ENCODE assay signal across 8 mouse cellular contexts in the genomic region with DNA sequence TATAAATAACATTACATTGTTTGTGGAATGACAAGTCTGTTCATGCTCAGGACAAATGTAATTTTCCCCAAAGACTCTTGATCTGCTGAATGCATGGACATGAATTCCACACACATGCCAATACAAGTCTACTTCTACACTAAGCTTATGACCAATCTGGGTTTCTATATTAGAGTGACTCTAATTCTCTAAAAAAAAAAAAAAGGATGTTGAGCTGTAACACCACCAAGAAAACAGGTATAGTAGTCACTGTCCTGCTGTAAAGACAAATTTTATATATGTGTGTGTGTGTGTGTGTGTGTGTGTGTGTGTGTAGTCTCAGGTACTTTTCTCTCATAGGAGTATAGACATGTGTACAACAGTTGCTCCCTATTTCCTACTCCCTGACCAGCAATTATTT. TPM values are rescaled to one million over a fixed set of nuclear protein-coding genes. Genes with fewer than 3 reads are reported as not detected.
DNase-seq lines count a peak whose midpoint lies in the region; ATAC-seq and TF ChIP-seq lines count a peak whose summit lies in the region.

No protein-coding gene starts in this region.

- no peak for ATAC-seq in lung, embryonic 16.5 days (ENCODE audit: low read depth)
- ATAC-seq in lung, postnatal 0 days = no peak
- ATAC-seq in hindbrain, embryonic 12.5 days (ENCODE audit: low FRiP score) = no peak
- no peak for ATAC-seq in liver, embryonic 16.5 days (ENCODE audit: low read depth)

- H3K27me3 ChIP-seq in lung, embryonic 16.5 days (ENCODE audit: control insufficient read depth, insufficient read depth, low read depth, low read length) = no peaks in the 10 kb centered on the region
- H3K27me3 ChIP-seq in lung, postnatal 0 days (replicated peaks; ENCODE audit: insufficient read depth, low read length) = no peaks in the 10 kb centered on the region
- H3K27me3 ChIP-seq in hindbrain, embryonic 12.5 days = no peaks in the 10 kb centered on the region
- no peaks in the 10 kb centered on the region for H3K27me3 ChIP-seq in liver, embryonic 16.5 days (ENCODE audit: control insufficient read depth, insufficient read depth, low read depth, low read length)

- H3K9me3 ChIP-seq in lung, embryonic 16.5 days (ENCODE audit: control insufficient read depth, low read length) = peaks cover 2% of the 10 kb centered on the region; the same call in 1 of the 2 replicates
- H3K9me3 ChIP-seq in lung, postnatal 0 days (ENCODE audit: low read length) = no peaks in the 10 kb centered on the region
- H3K9me3 ChIP-seq in hindbrain, embryonic 12.5 days (replicated peaks) = 0 out of 2 replicates have a peak, but pooled peaks cover 3% of the 10 kb centered on the region
- H3K9me3 ChIP-seq in liver, embryonic 16.5 days (replicated peaks; ENCODE audit: control insufficient read depth, low read length) = no peaks in the 10 kb centered on the region

- TF ChIP-seq EP300 in lung, postnatal 0 days (IDR thresholded peaks at IDR 0.05) = no peak

- H3K4me2 ChIP-seq in lung, embryonic 16.5 days (ENCODE audit: low read depth, low read length) = peak overlapping the region; percentile 72
- H3K4me2 ChIP-seq in lung, postnatal 0 days (replicated peaks; ENCODE audit: low read depth, low read length) = no peak overlapping the region
- peak overlapping the region; percentile 64 for H3K4me2 ChIP-seq in hindbrain, embryonic 12.5 days (replicated peaks)
- H3K4me2 ChIP-seq in liver, embryonic 16.5 days (ENCODE audit: low read depth, low read length) = peak overlapping the region; percentile 74

- TF ChIP-seq CTCF in lung, postnatal 0 days (IDR thresholded peaks at IDR 0.05) = no peak

- H3K4me1 ChIP-seq in lung, embryonic 16.5 days (replicated peaks; ENCODE audit: control insufficient read depth, insufficient read depth, low read length) = 0 out of 2 replicates have a peak, but pooled peaks cover 4% of the 10 kb centered on the region
- H3K4me1 ChIP-seq in lung, postnatal 0 days (ENCODE audit: insufficient read depth, low read depth, low read length) = no peaks in the 10 kb centered on the region
- peaks cover 15% of the 10 kb centered on the region; the same call in 1 of the 2 replicates for H3K4me1 ChIP-seq in hindbrain, embryonic 12.5 days
- peaks cover 16% of the 10 kb centered on the region for H3K4me1 ChIP-seq in liver, embryonic 16.5 days (ENCODE audit: control insufficient read depth, low read depth, low read length)

- H3K9ac ChIP-seq in lung, embryonic 16.5 days (ENCODE audit: low read length) = peak overlapping the region; percentile 94
- no peak overlapping the region for H3K9ac ChIP-seq in lung, postnatal 0 days (replicated peaks; ENCODE audit: low read depth)
- H3K9ac ChIP-seq in hindbrain, embryonic 12.5 days = no peak overlapping the region
- peak overlapping the region; percentile 97 for H3K9ac ChIP-seq in liver, embryonic 16.5 days (ENCODE audit: low read depth, low read length)

- H3K27ac ChIP-seq in lung, embryonic 16.5 days (ENCODE audit: low read length) = no peak overlapping the region
- no peak overlapping the region for H3K27ac ChIP-seq in lung, postnatal 0 days (ENCODE audit: low read length)
- no peak overlapping the region for H3K27ac ChIP-seq in hindbrain, embryonic 12.5 days
- no peak overlapping the region for H3K27ac ChIP-seq in liver, embryonic 16.5 days (ENCODE audit: low read length)

- H3K36me3 ChIP-seq in lung, embryonic 16.5 days (ENCODE audit: control insufficient read depth, insufficient read depth, low read length) = peaks cover 13% of the 10 kb centered on the region
- H3K36me3 ChIP-seq in lung, postnatal 0 days (ENCODE audit: insufficient read depth, low read length) = no peaks in the 10 kb centered on the region
- H3K36me3 ChIP-seq in hindbrain, embryonic 12.5 days = peaks cover 19% of the 10 kb centered on the region
- H3K36me3 ChIP-seq in liver, embryonic 16.5 days (ENCODE audit: control insufficient read depth, insufficient read depth) = peaks cover 24% of the 10 kb centered on the region

- H3K4me3 ChIP-seq in lung, embryonic 16.5 days (ENCODE audit: low read length) = peak overlapping the region; percentile 91
- no peak overlapping the region for H3K4me3 ChIP-seq in lung, postnatal 0 days (ENCODE audit: low read depth, low read length)
- H3K4me3 ChIP-seq in hindbrain, embryonic 12.5 days = peak overlapping the region; percentile 62; the same call in 1 of the 2 replicates
- H3K4me3 ChIP-seq in liver, embryonic 16.5 days (ENCODE audit: low read depth, low read length) = peak overlapping the region; percentile 98

- DNase-seq in lung, postnatal 0 days (ENCODE audit: low spot score) = no peak
- no peak for DNase-seq in urinary bladder, postnatal 4 days (ENCODE audit: low spot score in 2 of 2)
- DNase-seq in Muller cell, postnatal 12 days (ENCODE audit: inconsistent ontology term) = no peak
- DNase-seq in layer of hippocampus, adult 8-10 months (ENCODE audit: low spot score in 2 of 2) = no peak
- no peak for DNase-seq in cerebellum, postnatal 14 days

RNA-seq across cellular contexts. Expression of gene Rbl1, which starts 1.3 kb away (rescaled TPM):
- polyA plus RNA-seq in lung, embryonic 16.5 days (2015; fragmentation: Nextera tagmentation; extraction: Ambion mirVana) = 26.9 and 30.4 TPM in 2 replicates
- polyA plus RNA-seq in lung, postnatal 0 days (2015; fragmentation: Nextera tagmentation; extraction: Ambion mirVana) = 5.7 and 7.5 TPM in 2 replicates
- 18.1 and 20.8 TPM in 2 replicates for polyA plus RNA-seq in hindbrain, embryonic 12.5 days (2016; fragmentation: Nextera tagmentation; extraction: Ambion mirVana)
- 17.0 and 18.2 TPM in 2 replicates for polyA plus RNA-seq in liver, embryonic 16.5 days (2015; fragmentation: Nextera tagmentation; extraction: Ambion mirVana)
- 1 to 10 TPM; 1.5 to 2.3 (median 1.7) TPM for total RNA-seq in layer of hippocampus, adult 8-10 months (2022)

Comparison
In these comparisons a context has a peak if more than half of its experiments do, and no peak if none do; other contexts are left out.
1. H3K9ac ChIP-seq: peak in lung, embryonic 16.5 days (single experiment) and liver, embryonic 16.5 days (single experiment); none in lung, postnatal 0 days (single experiment) and hindbrain, embryonic 12.5 days (single experiment).